Mouse (Mus musculus) heart, embryonic 11.5 days (tissue): Measurements from ENCODE around the gene Neurl4. TPM values are rescaled to one million over a fixed set of nuclear protein-coding genes. Genes with fewer than 3 reads are reported as not detected.

Experiments used
- ATAC-seq: fragments of 200-750 bp; cut with Nextera tagmentation; replicated peaks from 2 replicates; pipeline ENCODE4 v1.8.0; 2017; ENCODE audit warnings: moderate library complexity; ENCODE audit not compliant: insufficient number of reproducible peaks, low FRiP score, low TSS enrichment
- H3K27ac ChIP-seq: fragments of 300-500 bp; sonication (generic); 2 replicates; pipeline ENCODE4 v1.5.1; 2014; ENCODE audit warnings: mild to moderate bottlenecking, low read depth, low read length
- H3K27me3 ChIP-seq: fragments of 300-500 bp; sonication (generic); 2 replicates; pipeline ENCODE4 v1.6.1; 2014; ENCODE audit warnings: mild to moderate bottlenecking, low read length, mixed read lengths; ENCODE audit not compliant: control insufficient read depth, insufficient read depth
- H3K36me3 ChIP-seq: fragments of 300-500 bp; sonication (generic); 2 replicates; pipeline ENCODE4 v1.6.1; 2014; ENCODE audit warnings: mild to moderate bottlenecking, low read length, moderate library complexity, mixed read lengths; ENCODE audit not compliant: control insufficient read depth, insufficient read depth
- H3K4me1 ChIP-seq: fragments of 300-500 bp; sonication (generic); 2 replicates; pipeline ENCODE4 v1.6.1; 2014; ENCODE audit warnings: low read length; ENCODE audit not compliant: control insufficient read depth, insufficient read depth
- H3K4me2 ChIP-seq: fragments of 300-500 bp; sonication (generic); 2 replicates; pipeline ENCODE4 v1.6.1; 2014; ENCODE audit warnings: mild to moderate bottlenecking, moderate library complexity
- H3K4me3 ChIP-seq: fragments of 300-500 bp; sonication (generic); 2 replicates; pipeline ENCODE4 v1.5.1; 2014; ENCODE audit warnings: low read depth, low read length
- H3K9ac ChIP-seq: fragments of 300-500 bp; sonication (generic); 2 replicates; pipeline ENCODE4 v1.6.1; 2014; ENCODE audit warnings: mild to moderate bottlenecking, low read depth, low read length, moderate library complexity
- H3K9me3 ChIP-seq: fragments of 300-500 bp; sonication (generic); replicated peaks from 2 replicates; pipeline ENCODE4 v1.6.1; 2016; ENCODE audit warnings: low read length; ENCODE audit not compliant: control insufficient read depth
- WGBS: fragments of 180-500 bp; shearing (Covaris S2); extraction: QIAGEN DNeasy Blood & Tissue Kit; methylation state at CpG from one replicate; pipeline ENCODE4 v1.1.7; 2014; ENCODE audit not compliant: insufficient replicate concordance; 5-methylcytosine and 5-hydroxymethylcytosine counted together
- polyA plus RNA-seq: library from polyadenylated mRNA; unstranded; fragments of >200 nt; fragmentation: Nextera tagmentation; extraction: Ambion mirVana; gene quantifications from 2 replicates; pipeline ENCODE4 v1.2.1, GENCODE M21; 2014

Neurl4 gene
- polyA plus RNA-seq, 1 experiment from 2014 or later = 9.3 TPM

DNA sequence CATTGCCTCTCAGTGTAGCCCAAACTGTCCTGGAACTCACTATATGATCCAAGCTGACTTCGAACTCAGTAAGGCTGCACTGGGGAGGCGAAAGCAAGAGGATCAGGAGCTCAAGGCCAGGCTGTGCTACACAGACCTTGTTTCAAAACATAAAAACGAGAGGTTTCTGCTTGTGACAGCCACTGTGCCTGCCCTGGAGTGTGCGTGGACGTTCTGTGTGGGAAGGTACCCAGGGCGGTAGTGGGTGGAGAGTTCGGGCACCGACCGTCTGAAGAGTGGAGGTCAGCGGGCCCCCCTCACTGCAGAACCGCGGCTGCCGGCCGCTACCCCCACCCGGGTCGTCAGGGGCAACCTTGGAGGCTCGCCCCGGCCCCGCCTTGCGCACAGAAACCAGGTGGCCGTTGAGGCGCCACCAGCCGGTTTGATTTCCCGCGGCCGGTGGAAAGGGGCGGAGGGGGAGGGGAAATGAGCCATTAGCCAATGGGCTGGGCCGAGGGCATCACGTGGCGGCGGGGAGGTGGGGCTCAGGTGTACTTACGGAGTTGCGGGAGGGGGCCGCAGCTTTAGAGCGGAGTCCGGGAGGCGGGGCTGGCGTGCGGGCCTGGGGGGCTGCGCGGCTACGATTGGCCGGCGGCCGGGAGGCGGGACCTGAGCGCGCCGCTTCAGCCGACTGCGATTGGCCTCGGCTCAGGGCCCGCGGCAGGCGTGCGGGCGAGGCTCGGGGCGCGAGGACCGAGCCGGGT, 34.4 kb downstream of the Neurl4 start, which contains the start of gene Ybx2:
TSS of gene Ybx2 (plus strand) at position 660 of the 743 bp plus-strand sequence.
- Histone ChIP-seq H3K27ac (peak within 1 kb of the TSS; percentile 38; the same call in 1 of the 2 replicates), H3K4me3 (peak within 1 kb of the TSS; percentile 55), H3K9ac (peak within 1 kb of the TSS; percentile 68), H3K27me3 (peaks cover 43% of the 10 kb centered on the region), H3K4me1 (peaks cover 16% of the 10 kb centered on the region), H3K4me2 (peak within 1 kb of the TSS; percentile 99), H3K9me3 (no peaks in the 10 kb centered on the region), H3K36me3 (no peaks in the 10 kb centered on the region)
- ATAC-seq = peak; percentile 88
- WGBS = 2% methylated on average over 49 of the region's 62 CpGs

DNA sequence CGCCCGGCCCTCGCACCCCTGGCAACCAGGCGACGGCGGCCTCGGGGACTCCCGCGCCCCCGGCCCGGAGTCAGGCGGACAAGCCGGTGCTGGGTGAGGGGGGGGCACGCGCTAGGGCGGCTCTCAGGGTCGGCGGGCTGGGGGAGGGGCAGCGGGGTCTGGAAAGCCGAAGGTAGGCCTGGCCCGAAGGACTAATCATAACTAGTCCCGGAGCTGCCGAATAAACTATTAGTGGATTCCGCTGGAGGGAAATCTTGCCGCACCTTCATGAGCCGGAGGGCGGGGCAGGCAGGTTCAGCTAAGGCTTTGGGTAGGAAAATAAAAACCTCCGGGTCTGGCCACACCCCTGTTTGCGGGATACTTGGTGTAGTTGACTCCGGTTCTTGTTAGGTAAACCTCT, 35.3 kb downstream of the Neurl4 start:
- Histone ChIP-seq H3K27ac (no peak overlapping the region), H3K36me3 (no peaks in the 10 kb centered on the region), H3K4me3 (peak overlapping the region; percentile 55), H3K9me3 (no peaks in the 10 kb centered on the region), H3K9ac (peak overlapping the region; percentile 68), H3K4me1 (peaks cover 16% of the 10 kb centered on the region), H3K27me3 (peaks cover 43% of the 10 kb centered on the region), H3K4me2 (peak overlapping the region; percentile 99)
- no peak for ATAC-seq
- WGBS = 2% methylated on average over 25 of the region's 30 CpGs

DNA sequence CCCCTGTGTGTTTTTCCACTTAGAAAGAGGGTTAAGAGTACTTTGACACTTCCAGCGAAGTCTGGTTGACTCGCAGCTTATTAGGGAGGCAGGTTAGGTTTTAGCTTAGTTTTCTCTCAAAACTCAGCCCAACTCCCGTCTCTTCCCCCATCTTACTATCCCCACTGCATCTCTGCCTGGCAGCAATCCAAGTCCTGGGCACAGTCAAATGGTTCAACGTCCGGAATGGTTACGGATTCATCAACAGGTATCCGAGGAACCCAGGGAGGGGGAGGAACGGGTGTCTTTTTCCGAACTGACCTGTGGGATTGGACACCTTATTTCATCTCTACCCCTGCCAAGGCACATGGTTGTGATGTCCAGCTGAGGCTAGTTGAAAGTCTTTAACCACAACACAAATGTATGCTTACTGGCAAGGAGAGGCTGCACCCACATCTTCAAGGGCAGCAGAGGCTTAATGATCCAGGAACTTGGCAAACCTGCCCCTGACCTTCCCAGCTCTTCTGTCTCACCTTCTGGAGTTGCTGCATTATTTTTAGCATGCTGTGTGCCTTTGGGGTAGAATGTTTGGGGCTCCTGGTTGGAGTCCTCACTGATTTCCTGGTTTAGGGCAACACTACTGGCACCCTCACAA, 36.0 kb downstream of the Neurl4 start:
- Histone ChIP-seq H3K4me1 (peaks cover 16% of the 10 kb centered on the region), H3K36me3 (no peaks in the 10 kb centered on the region), H3K9ac (no peak overlapping the region), H3K9me3 (no peaks in the 10 kb centered on the region), H3K4me2 (peak overlapping the region; percentile 99), H3K27me3 (peaks cover 43% of the 10 kb centered on the region), H3K27ac (no peak overlapping the region), H3K4me3 (peak overlapping the region; percentile 55)
- 48% methylated on average over 9 of the region's 9 CpGs for WGBS
- no peak for ATAC-seq

DNA sequence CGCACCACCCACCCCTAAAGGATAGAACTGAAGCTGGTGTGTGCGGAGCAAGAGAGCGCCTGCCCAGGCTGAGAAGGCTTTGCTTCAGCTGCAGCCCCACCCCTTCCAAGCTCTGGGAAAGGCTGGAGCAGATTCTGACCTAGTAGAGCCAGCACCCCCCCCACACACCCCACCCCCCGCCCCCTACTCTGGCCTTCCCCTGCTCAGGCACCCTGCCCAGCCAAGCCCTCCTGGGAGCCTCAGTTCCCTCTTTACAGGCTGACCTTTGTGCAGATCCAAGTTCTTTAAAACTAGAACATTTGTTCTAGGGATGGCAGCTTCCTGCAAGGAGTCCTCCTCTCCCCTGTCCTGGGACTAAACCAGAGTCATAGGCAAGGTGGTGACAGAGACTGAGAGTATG, 36.5 kb downstream of the Neurl4 start:
- Histone ChIP-seq H3K4me2 (no peak overlapping the region; the same call in 1 of the 2 replicates), H3K4me3 (no peak overlapping the region), H3K9ac (no peak overlapping the region), H3K36me3 (no peaks in the 10 kb centered on the region), H3K9me3 (no peaks in the 10 kb centered on the region), H3K4me1 (peaks cover 16% of the 10 kb centered on the region), H3K27ac (no peak overlapping the region), H3K27me3 (peaks cover 43% of the 10 kb centered on the region)
- 46% methylated on average over 4 of the region's 4 CpGs for WGBS
- ATAC-seq = no peak

DNA sequence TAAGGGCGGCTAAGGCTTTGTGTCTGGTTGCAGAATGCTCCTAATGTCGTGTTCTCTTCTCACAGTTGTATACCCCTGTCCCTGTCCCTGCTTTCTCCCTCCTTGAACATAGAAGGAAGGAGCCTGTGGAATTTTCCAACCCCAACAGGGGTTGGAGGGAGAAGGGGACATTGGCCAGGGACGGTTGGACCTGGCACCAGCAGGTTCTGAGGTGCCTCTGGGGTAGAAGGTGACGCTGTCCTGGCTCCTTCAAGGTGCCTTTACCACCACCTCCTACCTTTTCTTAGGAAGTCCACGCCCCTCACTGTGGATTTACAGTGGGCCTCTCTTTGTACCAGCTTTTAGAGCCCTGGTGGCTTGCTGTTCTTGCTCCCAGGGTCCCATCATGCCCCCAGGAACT, 37.0 kb downstream of the Neurl4 start:
- Histone ChIP-seq H3K4me2 (no peak overlapping the region), H3K27ac (no peak overlapping the region), H3K4me3 (no peak overlapping the region), H3K27me3 (peaks cover 45% of the 10 kb centered on the region), H3K9ac (no peak overlapping the region), H3K36me3 (no peaks in the 10 kb centered on the region), H3K9me3 (no peaks in the 10 kb centered on the region), H3K4me1 (peaks cover 16% of the 10 kb centered on the region)
- WGBS = 62% methylated on average over 5 of the region's 5 CpGs
- no peak for ATAC-seq

DNA sequence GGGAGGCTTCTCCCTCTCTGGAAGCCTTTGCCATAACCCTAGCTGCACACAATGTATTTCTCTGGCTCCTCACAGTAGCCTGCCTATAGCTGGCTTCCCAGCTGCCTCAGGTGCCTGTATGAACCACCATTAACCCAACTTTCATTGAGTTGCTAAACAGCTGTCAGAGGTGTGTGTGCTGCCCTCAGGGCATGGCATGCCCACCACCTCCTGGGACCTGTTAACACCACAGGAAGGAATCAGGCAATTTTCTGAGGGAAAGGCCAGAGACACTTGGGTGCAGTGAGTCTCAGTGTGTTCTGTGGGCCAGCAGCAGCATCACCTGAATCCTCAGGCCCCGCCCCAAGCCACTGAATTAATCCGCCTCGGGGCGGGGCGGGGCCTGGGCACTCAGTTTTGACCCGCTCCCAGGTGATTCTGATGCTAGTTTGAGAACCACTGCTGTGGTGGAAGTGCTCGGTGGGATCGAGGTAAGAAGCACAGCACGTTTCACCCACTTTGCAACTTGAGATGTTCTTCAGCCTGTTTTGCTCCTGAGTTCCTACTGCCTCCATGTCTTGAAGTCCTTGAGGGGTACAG, 37.6 kb downstream of the Neurl4 start:
- H3K4me2 ChIP-seq = no peak overlapping the region
- ATAC-seq = no peak
- H3K27me3 ChIP-seq = peaks cover 45% of the 10 kb centered on the region
- H3K27ac ChIP-seq = no peak overlapping the region
- H3K9ac ChIP-seq = no peak overlapping the region
- 31% methylated on average over 9 of the region's 9 CpGs for WGBS
- peaks cover 2% of the 10 kb centered on the region; the same call in 1 of the 2 replicates for H3K36me3 ChIP-seq
- H3K4me3 ChIP-seq = no peak overlapping the region
- peaks cover 16% of the 10 kb centered on the region for H3K4me1 ChIP-seq
- no peaks in the 10 kb centered on the region for H3K9me3 ChIP-seq

DNA sequence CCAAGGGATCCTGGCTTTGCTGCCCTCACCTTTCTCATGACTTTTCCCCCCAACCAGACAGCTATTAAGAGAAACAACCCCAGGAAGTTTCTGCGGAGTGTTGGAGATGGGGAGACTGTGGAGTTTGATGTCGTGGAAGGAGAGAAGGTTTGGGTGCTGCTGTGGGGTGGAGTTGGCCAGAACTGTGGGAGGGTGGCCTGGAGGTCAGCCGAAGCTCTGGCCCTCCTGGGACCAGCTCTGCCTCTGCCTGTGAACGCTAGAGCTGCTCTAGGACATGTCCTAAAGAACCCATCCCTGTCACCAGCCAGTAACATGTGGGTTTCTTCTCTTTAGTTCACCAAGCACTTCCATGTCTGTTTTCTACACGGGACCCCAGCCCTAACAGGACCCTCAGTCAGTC, 38.3 kb downstream of the Neurl4 start:
- WGBS = 55% methylated on average over 5 of the region's 5 CpGs
- ATAC-seq = no peak
- Histone ChIP-seq H3K36me3 (peaks cover 2% of the 10 kb centered on the region), H3K27me3 (peaks cover 45% of the 10 kb centered on the region), H3K4me2 (no peak overlapping the region), H3K9me3 (no peaks in the 10 kb centered on the region), H3K27ac (no peak overlapping the region), H3K4me1 (peaks cover 16% of the 10 kb centered on the region), H3K4me3 (no peak overlapping the region), H3K9ac (no peak overlapping the region)

DNA sequence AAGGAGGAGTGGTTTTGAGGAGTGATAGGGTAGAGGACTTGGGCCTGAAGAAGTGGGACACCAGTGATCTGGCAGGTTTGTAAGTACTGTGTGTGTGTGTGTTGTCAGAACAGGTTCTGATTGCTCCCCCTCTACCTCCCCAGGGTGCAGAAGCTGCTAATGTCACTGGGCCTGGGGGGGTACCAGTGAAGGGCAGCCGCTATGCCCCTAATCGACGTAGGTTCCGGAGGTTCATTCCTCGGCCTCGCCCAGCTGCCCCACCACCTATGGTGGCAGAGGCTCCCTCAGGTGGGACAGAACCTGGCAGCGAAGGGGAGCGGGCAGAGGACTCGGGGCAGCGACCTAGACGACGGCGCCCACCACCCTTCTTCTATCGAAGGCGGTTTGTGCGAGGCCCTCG, 38.9 kb downstream of the Neurl4 start:
- no peak overlapping the region for H3K4me3 ChIP-seq
- H3K27me3 ChIP-seq = peaks cover 47% of the 10 kb centered on the region
- WGBS = 90% methylated on average over 17 of the region's 17 CpGs

More for the DNA sequence above, 38.9 kb downstream of the Neurl4 start:
- Histone ChIP-seq H3K4me1 (peaks cover 16% of the 10 kb centered on the region), H3K4me2 (no peak overlapping the region), H3K9me3 (no peaks in the 10 kb centered on the region), H3K9ac (no peak overlapping the region), H3K27ac (no peak overlapping the region), H3K36me3 (peaks cover 6% of the 10 kb centered on the region)
- ATAC-seq = no peak
